Mouse (Mus musculus): ENCODE data around the gene Gpkow.
"Not testable (repeated sequence)": the region's sequence is repeated elsewhere in the genome, so short reads cannot be mapped to it uniquely, and the experiment has no call there.

Gene Gpkow

GRCm38 (mm10) chrX:7745429-7745828 is 48.5 kb downstream of the Gpkow start:
- DNase-seq (ENCODE audit: low spot score): no peak

- peak; percentile 87 for DNase-seq (ENCODE audit: low spot score)
These were observed 53.6 kb downstream of the Gpkow start, which contains the start of gene Ccdc120 for GRCm38 (mm10) chrX:7750432-7751116. Ccdc120 (minus strand) TSS chrX:7750905.

DNA sequence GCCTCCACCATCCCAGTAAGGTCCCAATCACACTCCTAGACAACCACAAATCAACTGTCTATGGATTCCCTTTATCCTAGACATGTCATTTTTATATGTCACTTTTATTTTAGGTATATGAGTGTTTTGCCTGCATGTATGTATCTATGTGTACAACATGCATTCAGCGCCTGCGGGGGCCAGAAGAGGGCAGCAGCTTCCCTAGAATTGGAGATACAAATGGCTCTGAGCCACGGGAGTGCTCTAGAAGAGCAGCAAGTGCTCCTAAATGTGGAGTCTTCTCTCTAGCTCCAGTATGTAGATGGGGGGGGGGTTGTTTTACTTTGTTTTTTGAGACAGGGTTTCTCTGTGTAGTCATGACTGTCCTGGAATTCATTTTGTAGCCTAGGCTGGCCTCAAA is 56.7 kb downstream of the Gpkow start:
- not testable (repeated sequence) for DNase-seq (ENCODE audit: low spot score)

Data from embryo, embryonic 10 days (tissue).